8 mouse cellular contexts compared by ENCODE assay signal in genomic region chr4:100008371-100009090, GRCm38 (mm10).
DNase-seq lines count a peak whose midpoint lies in the region; ATAC-seq and TF ChIP-seq lines count a peak whose summit lies in the region.

No protein-coding gene starts in this region.

- no peak overlapping the region for H3K9ac ChIP-seq in hindbrain, embryonic 15.5 days
- no peak overlapping the region for H3K9ac ChIP-seq in lung, postnatal 0 days (replicated peaks; ENCODE audit: low read depth)

- H3K36me3 ChIP-seq in hindbrain, embryonic 15.5 days = no peaks in the 10 kb centered on the region
- no peaks in the 10 kb centered on the region for H3K36me3 ChIP-seq in lung, postnatal 0 days (ENCODE audit: insufficient read depth, low read length)

- no peak overlapping the region for H3K27ac ChIP-seq in cortical plate, adult 2 months (ENCODE audit: insufficient read depth, low read length)
- peak overlapping the region; percentile 41; the same call in 1 of the 2 replicates for H3K27ac ChIP-seq in hindbrain, embryonic 15.5 days (replicated peaks)
- H3K27ac ChIP-seq in lung, postnatal 0 days (ENCODE audit: low read length) = no peak overlapping the region

- H3K4me2 ChIP-seq in hindbrain, embryonic 15.5 days = no peak overlapping the region
- H3K4me2 ChIP-seq in lung, postnatal 0 days (replicated peaks; ENCODE audit: low read depth, low read length) = no peak overlapping the region

- peak; percentile 76 for DNase-seq in ZHBTc4 (ENCODE audit: low read depth, low spot score)
- DNase-seq in gastrocnemius, postnatal 10 days = peak; percentile 65
- peak; percentile 50 to 51 for DNase-seq in layer of hippocampus, postnatal 25 days (ENCODE audit: extremely low spot score in 1 of 2, low spot score in 1 of 2)
- DNase-seq in lung, postnatal 0 days (ENCODE audit: low spot score) = peak; percentile 91
- peak; percentile 66 to 70 for DNase-seq in right cerebral cortex, adult 2 months (ENCODE audit: low spot score in 2 of 2)

- H3K4me3 ChIP-seq in cortical plate, adult 2 months (ENCODE audit: insufficient read depth, low read length) = no peak overlapping the region
- no peak overlapping the region for H3K4me3 ChIP-seq in hindbrain, embryonic 15.5 days
- no peak overlapping the region for H3K4me3 ChIP-seq in lung, postnatal 0 days (ENCODE audit: low read depth, low read length)

- no peak for TF ChIP-seq EP300 in lung, postnatal 0 days (IDR thresholded peaks at IDR 0.05)

- TF ChIP-seq POLR2A in cortical plate, adult 2 months (IDR thresholded peaks at IDR 0.05; ENCODE audit: extremely low read depth, insufficient read depth, low read length) = no peak

- 34% methylated on average over 5 of the region's 5 CpGs for WGBS in hindbrain, embryonic 15.5 days
- WGBS in lung, postnatal 0 days = 34% methylated on average over 5 of the region's 5 CpGs

- H3K27me3 ChIP-seq in hindbrain, embryonic 15.5 days = no peaks in the 10 kb centered on the region
- no peaks in the 10 kb centered on the region for H3K27me3 ChIP-seq in lung, postnatal 0 days (replicated peaks; ENCODE audit: insufficient read depth, low read length)

- peak; percentile 72 for ATAC-seq in hindbrain, embryonic 15.5 days (ENCODE audit: low FRiP score, low read depth)
- peak; percentile 92 for ATAC-seq in lung, postnatal 0 days
- no peak for ATAC-seq in monocyte, adult 5-6 weeks (replicated peaks; ENCODE audit: insufficient number of reproducible peaks, low FRiP score, low TSS enrichment, poor library complexity, severe bottlenecking)

- no peaks in the 10 kb centered on the region for H3K9me3 ChIP-seq in hindbrain, embryonic 15.5 days
- H3K9me3 ChIP-seq in lung, postnatal 0 days (ENCODE audit: low read length) = no peaks in the 10 kb centered on the region

- peak; percentile 84 for TF ChIP-seq CTCF in cortical plate, adult 2 months (IDR thresholded peaks at IDR 0.05; ENCODE audit: extremely low read depth, insufficient read depth, low read length)
- TF ChIP-seq CTCF in lung, postnatal 0 days (IDR thresholded peaks at IDR 0.05) = peak; percentile 88

- H3K4me1 ChIP-seq in cortical plate, adult 2 months (ENCODE audit: control insufficient read depth, insufficient read depth, low read length) = no peaks in the 10 kb centered on the region
- H3K4me1 ChIP-seq in hindbrain, embryonic 15.5 days (replicated peaks) = peaks cover 9% of the 10 kb centered on the region
- H3K4me1 ChIP-seq in lung, postnatal 0 days (ENCODE audit: insufficient read depth, low read depth, low read length) = no peaks in the 10 kb centered on the region
